Mouse (Mus musculus) forebrain, embryonic 11.5 days (tissue): Measurements from ENCODE around the gene Gm28374. TPM values are rescaled to one million over a fixed set of nuclear protein-coding genes. Genes with fewer than 3 reads are reported as not detected.
A peak's percentile ranks its signal among the peaks of the same experiment; 100 is the strongest.

ENCODE experiments used
- ATAC-seq: fragments of 200-750 bp; cut with Nextera tagmentation; replicated peaks from 2 replicates; pipeline ENCODE4 v1.8.0; 2017; ENCODE audit warnings: moderate TSS enrichment; ENCODE audit not compliant: low FRiP score
- DNase-seq: peaks from one replicate; pipeline ENCODE4 v3.0.0-alpha.2; 2017; ENCODE audit warnings: low spot score
- H3K27ac ChIP-seq: fragments of 300-500 bp; sonication (generic); 2 replicates; pipeline ENCODE4 v1.5.1; 2014; ENCODE audit warnings: low read depth, low read length
- H3K27me3 ChIP-seq: fragments of 300-500 bp; sonication (generic); 2 replicates; pipeline ENCODE4 v1.6.1; 2014; ENCODE audit warnings: mild to moderate bottlenecking, low read length, mixed read lengths; ENCODE audit not compliant: control insufficient read depth, insufficient read depth
- H3K36me3 ChIP-seq: fragments of 300-500 bp; sonication (generic); 2 replicates; pipeline ENCODE4 v1.6.1; 2014; ENCODE audit warnings: mild to moderate bottlenecking, low read length, moderate library complexity, mixed read lengths; ENCODE audit not compliant: control insufficient read depth, insufficient read depth
- H3K4me1 ChIP-seq: fragments of 300-500 bp; sonication (generic); replicated peaks from 2 replicates; pipeline ENCODE4 v1.6.1; 2014; ENCODE audit warnings: low read length, mixed read lengths; ENCODE audit not compliant: control insufficient read depth, insufficient read depth
- H3K4me2 ChIP-seq: fragments of 300-500 bp; sonication (generic); 2 replicates; pipeline ENCODE4 v1.6.1; 2014; ENCODE audit warnings: low read depth, mild to moderate bottlenecking, low read length, moderate library complexity, mixed read lengths; ENCODE audit not compliant: severe bottlenecking
- H3K4me3 ChIP-seq: fragments of 300-500 bp; sonication (generic); 2 replicates; pipeline ENCODE4 v1.5.1; 2014; ENCODE audit warnings: low read depth, low read length
- H3K9ac ChIP-seq: fragments of 300-500 bp; sonication (generic); 2 replicates; pipeline ENCODE4 v1.6.1; 2014; ENCODE audit warnings: low read length
- H3K9me3 ChIP-seq: fragments of 300-500 bp; sonication (generic); 2 replicates; pipeline ENCODE4 v1.6.1; 2016; ENCODE audit warnings: low read length, mixed read lengths; ENCODE audit not compliant: control insufficient read depth
- WGBS: fragments of 180-500 bp; shearing (Covaris S2); extraction: QIAGEN DNeasy Blood & Tissue Kit; methylation state at CpG from one replicate; pipeline ENCODE4 v1.1.7; 2014; 5-methylcytosine and 5-hydroxymethylcytosine counted together
- polyA plus RNA-seq: library from polyadenylated mRNA; unstranded; fragments of >200 nt; fragmentation: Nextera tagmentation; extraction: Ambion mirVana; gene quantifications from 2 replicates; pipeline ENCODE4 v1.2.1, GENCODE M21; 2014

Gene Gm28374
- polyA plus RNA-seq, 1 experiment from 2014 or later = 1.5 TPM

- H3K4me1 ChIP-seq = peaks cover 27% of the 10 kb centered on the region
- no peaks in the 10 kb centered on the region for H3K9me3 ChIP-seq
- H3K27ac ChIP-seq = no peak overlapping the region
- DNase-seq = no peak
- no peak overlapping the region for H3K4me2 ChIP-seq
- WGBS = 94% methylated on average over 6 of the region's 6 CpGs
- no peak overlapping the region for H3K9ac ChIP-seq
- no peak for ATAC-seq
- no peaks in the 10 kb centered on the region for H3K27me3 ChIP-seq
- no peak overlapping the region for H3K4me3 ChIP-seq
- peaks cover 3% of the 10 kb centered on the region; the same call in 1 of the 2 replicates for H3K36me3 ChIP-seq
Measured at GRCm38 (mm10) chr19:6063081-6063480, 19.0 kb downstream of the Gm28374 start.

DNA sequence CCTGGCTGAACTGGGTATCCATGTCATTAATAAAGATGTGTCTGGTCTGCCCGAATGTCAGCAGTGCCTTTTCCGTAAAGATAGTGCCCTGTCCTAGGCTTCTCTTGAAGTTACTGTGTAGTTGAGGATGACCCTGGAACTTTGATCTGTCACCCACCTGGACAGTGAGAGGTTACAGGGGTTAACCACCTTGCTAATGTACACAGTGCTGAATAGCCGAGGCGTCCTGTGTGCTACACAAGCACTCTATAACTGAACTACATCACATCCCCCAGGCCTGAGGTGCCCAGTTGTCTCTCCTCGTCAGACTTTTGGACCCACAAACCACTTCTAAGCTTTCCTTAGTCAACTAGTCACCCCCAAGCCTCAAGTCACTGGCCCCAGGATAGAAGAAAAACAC is 19.6 kb downstream of the Gm28374 start:
- DNase-seq = peak; percentile 50
- peak overlapping the region; percentile 93; the same call in 1 of the 2 replicates for H3K27ac ChIP-seq
- peak overlapping the region; percentile 88 for H3K4me3 ChIP-seq
- H3K9ac ChIP-seq = no peak overlapping the region
- ATAC-seq = no peak
- H3K36me3 ChIP-seq = peaks cover 3% of the 10 kb centered on the region; the same call in 1 of the 2 replicates
- no peaks in the 10 kb centered on the region for H3K27me3 ChIP-seq
- 80% methylated on average over 5 of the region's 5 CpGs for WGBS
- H3K9me3 ChIP-seq = no peaks in the 10 kb centered on the region
- H3K4me1 ChIP-seq = peaks cover 26% of the 10 kb centered on the region
- peak overlapping the region; percentile 100 for H3K4me2 ChIP-seq

DNA sequence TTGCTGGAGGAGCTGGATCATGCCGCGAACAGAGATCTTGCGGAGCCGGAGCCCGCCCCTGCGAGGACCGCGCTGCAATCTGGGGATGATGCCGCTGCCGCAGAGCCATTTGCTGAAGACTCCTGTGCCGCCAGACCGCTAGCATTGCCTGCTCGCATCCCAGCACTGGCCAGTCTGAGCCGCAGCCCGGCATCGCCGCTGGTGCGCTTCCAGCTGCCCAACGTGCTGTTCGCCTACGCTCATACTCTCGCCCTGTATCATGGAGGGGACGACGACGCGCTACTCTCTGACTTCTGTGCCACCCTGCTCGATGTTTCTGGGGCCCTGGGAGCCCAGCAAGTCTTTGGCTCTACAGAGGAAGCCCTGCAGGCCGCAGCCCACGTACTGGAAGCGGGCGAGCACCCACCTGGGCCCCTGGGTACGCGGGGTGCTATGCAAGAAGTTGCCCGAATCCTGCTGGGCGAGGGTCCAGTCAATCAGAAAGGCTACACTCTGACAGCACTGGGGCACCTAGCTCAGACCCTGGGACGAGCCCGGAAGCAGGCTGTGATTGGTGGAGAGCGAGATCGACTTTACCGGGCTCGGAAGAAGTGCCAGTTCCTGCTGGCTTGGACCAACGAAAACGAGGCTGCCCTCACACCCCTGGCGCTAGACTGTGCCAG is 20.3 kb downstream of the Gm28374 start:
- H3K9me3 ChIP-seq = no peaks in the 10 kb centered on the region
- peak overlapping the region; percentile 88 for H3K4me3 ChIP-seq

DNA sequence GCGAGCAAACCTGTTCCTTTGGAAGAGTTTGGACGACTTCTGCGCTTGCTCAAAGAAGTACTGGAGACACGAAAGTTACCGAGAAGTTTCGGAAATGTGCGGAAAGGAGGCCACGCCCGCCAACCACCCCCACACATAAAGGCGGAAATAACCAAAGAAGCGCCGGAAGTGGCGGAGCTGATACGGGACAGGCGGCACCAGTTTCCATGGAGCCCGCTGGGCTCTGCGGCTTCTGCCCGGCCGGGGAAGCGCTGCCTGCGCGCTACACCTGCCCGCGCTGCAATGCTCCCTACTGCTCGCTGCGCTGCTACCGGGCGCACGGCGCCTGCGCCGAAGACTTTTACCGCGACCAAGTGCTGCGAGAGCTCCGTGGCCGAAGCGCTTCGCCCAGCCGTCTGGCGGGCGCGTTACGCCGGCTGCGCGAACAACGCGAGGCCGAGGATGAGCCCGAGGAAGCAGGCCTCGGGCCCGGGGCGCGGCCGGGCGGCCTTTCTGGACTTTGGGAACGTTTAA is 21.0 kb downstream of the Gm28374 start, which contains the start of gene Znhit2:
Gene Znhit2 (plus strand): TSS at position 172 of the 513 bp plus-strand sequence.
- Histone ChIP-seq H3K4me1 (peaks cover 24% of the 10 kb centered on the region), H3K36me3 (peaks cover 3% of the 10 kb centered on the region; the same call in 1 of the 2 replicates), H3K27ac (peak within 1 kb of the TSS; percentile 93), H3K9ac (peak within 1 kb of the TSS; percentile 95), H3K9me3 (no peaks in the 10 kb centered on the region), H3K4me3 (peak within 1 kb of the TSS; percentile 88), H3K27me3 (no peaks in the 10 kb centered on the region), H3K4me2 (peak within 1 kb of the TSS; percentile 100)
- peak; percentile 92 for DNase-seq
- peak; percentile 68 for ATAC-seq
- under 1% methylated on average over 58 of the region's 58 CpGs for WGBS

More for the DNA sequence above, 20.3 kb downstream of the Gm28374 start:
- Histone ChIP-seq H3K9ac (peak overlapping the region; percentile 95), H3K4me2 (peak overlapping the region; percentile 100), H3K27ac (peak overlapping the region; percentile 93), H3K36me3 (peaks cover 3% of the 10 kb centered on the region; the same call in 1 of the 2 replicates), H3K27me3 (no peaks in the 10 kb centered on the region), H3K4me1 (peaks cover 23% of the 10 kb centered on the region)
- DNase-seq = peak; percentile 65
- ATAC-seq = 0 out of 2 replicates have a peak, but pooled peaks have one; percentile 13
- 3% methylated on average over 44 of the region's 44 CpGs for WGBS

GRCm38 (mm10) chr19:6058966-6059365 is 23.1 kb downstream of the Gm28374 start:
- Histone ChIP-seq H3K4me2 (peak overlapping the region; percentile 81; the same call in 1 of the 2 replicates), H3K4me1 (peaks cover 24% of the 10 kb centered on the region), H3K9me3 (no peaks in the 10 kb centered on the region), H3K36me3 (peaks cover 9% of the 10 kb centered on the region; the same call in 1 of the 2 replicates), H3K27ac (no peak overlapping the region), H3K4me3 (peak overlapping the region; percentile 82), H3K9ac (peak overlapping the region; percentile 90), H3K27me3 (no peaks in the 10 kb centered on the region)
- DNase-seq = peak; percentile 47
- no peak for ATAC-seq
- WGBS = 82% methylated on average over 5 of the region's 5 CpGs

DNA sequence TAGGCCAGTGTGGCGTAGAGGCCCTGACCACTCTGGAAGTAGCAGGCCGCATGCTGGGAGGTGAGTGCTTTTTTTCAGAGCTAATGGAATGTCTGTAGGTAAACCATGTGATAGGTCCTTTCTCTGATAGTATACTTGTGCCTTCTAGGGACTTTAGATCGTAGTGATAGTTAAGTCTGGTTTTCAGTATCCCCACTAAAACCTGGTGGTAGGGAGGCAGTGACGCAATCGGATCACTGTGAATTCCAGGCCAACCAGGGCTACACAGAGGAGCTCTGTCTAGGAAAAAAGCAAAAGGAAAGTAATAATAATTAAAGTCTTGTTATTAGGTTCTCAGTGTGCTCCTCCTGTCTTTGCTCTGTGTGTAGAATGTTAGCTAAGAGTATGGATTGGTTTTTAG is 23.5 kb downstream of the Gm28374 start:
- ATAC-seq (no peak), DNase-seq (no peak)
- Histone ChIP-seq H3K9ac (peak overlapping the region; percentile 90), H3K4me2 (peak overlapping the region; percentile 81), H3K27ac (no peak overlapping the region), H3K27me3 (no peaks in the 10 kb centered on the region), H3K4me3 (peak overlapping the region; percentile 82), H3K9me3 (no peaks in the 10 kb centered on the region), H3K36me3 (peaks cover 11% of the 10 kb centered on the region; the same call in 1 of the 2 replicates), H3K4me1 (peaks cover 24% of the 10 kb centered on the region)
- WGBS = 44% methylated on average over 5 of the region's 5 CpGs

DNA sequence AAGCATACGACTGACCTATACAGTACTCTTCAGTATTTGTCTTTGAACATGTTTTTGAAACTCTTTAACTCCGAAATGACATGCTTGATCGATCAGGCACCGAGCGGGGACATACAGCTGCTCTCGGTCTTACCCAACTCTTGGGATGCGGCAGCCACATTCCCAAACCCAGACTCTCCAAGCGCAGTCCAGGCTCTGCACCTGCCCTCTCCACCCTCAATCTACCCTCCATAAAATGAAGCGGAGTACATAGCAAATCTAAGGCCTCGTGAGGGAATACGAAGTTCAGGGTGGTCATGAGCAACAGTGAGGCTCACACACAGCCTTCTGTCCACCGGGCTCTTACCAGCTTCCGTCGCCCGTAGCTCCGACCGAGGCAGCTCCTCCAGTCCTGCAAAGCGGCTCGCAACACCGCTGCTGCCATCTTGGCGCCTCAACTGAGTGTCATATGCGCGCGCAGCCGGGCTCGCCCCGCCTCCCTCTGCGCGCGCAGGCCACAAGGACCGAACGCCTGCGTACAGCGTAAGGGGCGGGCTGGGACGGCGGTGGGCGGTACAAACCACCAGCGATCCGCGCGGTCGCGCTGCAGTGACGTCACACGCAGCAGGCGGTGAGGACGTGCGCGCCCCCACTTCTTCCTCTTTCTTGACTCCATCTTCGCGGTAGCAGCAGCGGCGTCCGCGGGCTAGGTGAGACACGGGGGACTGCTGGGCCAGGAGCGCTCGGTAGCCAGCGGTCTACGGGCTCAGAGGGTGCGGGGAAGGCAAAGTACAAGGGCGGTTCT is 24.6 kb downstream of the Gm28374 start, which contains the start of the genes Mrpl49 and Fau:
Gene Mrpl49 (minus strand): TSS at position 473 of the 784 bp plus-strand sequence.
Gene Fau (plus strand): TSS at position 532 of the 784 bp plus-strand sequence.
- H3K9me3 ChIP-seq = no peaks in the 10 kb centered on the region
- peak within 1 kb of the TSS; percentile 81 for H3K4me2 ChIP-seq
- H3K4me3 ChIP-seq = peak within 1 kb of the TSS; percentile 82
- peaks cover 19% of the 10 kb centered on the region; the same call in 1 of the 2 replicates for H3K36me3 ChIP-seq
- H3K27ac ChIP-seq = peak within 1 kb of the TSS; percentile 48
- peak; percentile 100 for DNase-seq
- H3K9ac ChIP-seq = peak within 1 kb of the TSS; percentile 90
- peak; percentile 90 for ATAC-seq
- no peaks in the 10 kb centered on the region for H3K27me3 ChIP-seq
- H3K4me1 ChIP-seq = peaks cover 21% of the 10 kb centered on the region
- WGBS = under 1% methylated on average over 63 of the region's 63 CpGs

- Histone ChIP-seq H3K27me3 (no peaks in the 10 kb centered on the region), H3K9ac (peak overlapping the region; percentile 90), H3K4me1 (peaks cover 14% of the 10 kb centered on the region), H3K4me2 (peak overlapping the region; percentile 81), H3K27ac (no peak overlapping the region), H3K9me3 (no peaks in the 10 kb centered on the region), H3K36me3 (peaks cover 20% of the 10 kb centered on the region; the same call in 1 of the 2 replicates), H3K4me3 (peak overlapping the region; percentile 82)
- ATAC-seq = no peak
- DNase-seq = no peak
- WGBS = 57% methylated on average over 4 of the region's 4 CpGs
Measured at GRCm38 (mm10) chr19:6056696-6057095, 25.4 kb downstream of the Gm28374 start.
